Mouse (Mus musculus) kidney, embryonic 14.5 days (tissue): ENCODE data around the gene Magea3. TPM values are rescaled to one million over a fixed set of nuclear protein-coding genes. Genes with fewer than 3 reads are reported as not detected.
"Not testable (repeated sequence)": the region's sequence is repeated elsewhere in the genome, so short reads cannot be mapped to it uniquely, and the experiment has no call there.

Source experiments
- ATAC-seq: fragments of 200-750 bp; cut with Nextera tagmentation; 2 replicates; pipeline ENCODE4 v1.8.0; 2017; ENCODE audit warnings: moderate number of reproducible peaks, mild to moderate bottlenecking, moderate TSS enrichment, moderate library complexity; ENCODE audit not compliant: low FRiP score, low TSS enrichment
- H3K27ac ChIP-seq: fragments of 300-500 bp; sonication (generic); 2 replicates; pipeline ENCODE4 v1.5.1; 2014; ENCODE audit warnings: low read depth, mild to moderate bottlenecking, low read length, moderate library complexity, mixed read lengths
- H3K27me3 ChIP-seq: fragments of 300-500 bp; sonication (generic); 2 replicates; pipeline ENCODE4 v1.6.1; 2014; ENCODE audit warnings: mild to moderate bottlenecking, low read length; ENCODE audit not compliant: control insufficient read depth, insufficient read depth
- H3K36me3 ChIP-seq: fragments of 300-500 bp; sonication (generic); 2 replicates; pipeline ENCODE4 v1.6.1; 2014; ENCODE audit warnings: low read length, mixed read lengths; ENCODE audit not compliant: control insufficient read depth, insufficient read depth
- H3K4me1 ChIP-seq: fragments of 300-500 bp; sonication (generic); 2 replicates; pipeline ENCODE4 v1.6.1; 2014; ENCODE audit warnings: low read length, mixed read lengths; ENCODE audit not compliant: control insufficient read depth, insufficient read depth
- H3K4me2 ChIP-seq: fragments of 300-500 bp; sonication (generic); replicated peaks from 2 replicates; pipeline ENCODE4 v1.6.1; 2014; ENCODE audit warnings: low read depth, mild to moderate bottlenecking, low read length
- H3K4me3 ChIP-seq: fragments of 300-500 bp; sonication (generic); 2 replicates; pipeline ENCODE4 v1.5.1; 2014; ENCODE audit warnings: mild to moderate bottlenecking, low read length
- H3K9ac ChIP-seq: fragments of 300-500 bp; sonication (generic); 2 replicates; pipeline ENCODE4 v1.6.1; 2014; ENCODE audit warnings: low read depth, mild to moderate bottlenecking, low read length, moderate library complexity
- H3K9me3 ChIP-seq: fragments of 300-500 bp; sonication (generic); 2 replicates; pipeline ENCODE4 v1.6.1; 2016; ENCODE audit warnings: low read length; ENCODE audit not compliant: control insufficient read depth
- WGBS: fragments of 180-500 bp; shearing (Covaris S2); extraction: QIAGEN DNeasy Blood & Tissue Kit; methylation state at CpG from one replicate; pipeline ENCODE4 v1.1.7; 2014; 5-methylcytosine and 5-hydroxymethylcytosine counted together
- polyA plus RNA-seq: library from polyadenylated mRNA; unstranded; fragments of >200 nt; fragmentation: Nextera tagmentation; extraction: Ambion mirVana; gene quantifications from 2 replicates; pipeline ENCODE4 v1.2.1, GENCODE M21; 2014

The Magea3 gene
- polyA plus RNA-seq, result not detected in 2 replicates

DNA sequence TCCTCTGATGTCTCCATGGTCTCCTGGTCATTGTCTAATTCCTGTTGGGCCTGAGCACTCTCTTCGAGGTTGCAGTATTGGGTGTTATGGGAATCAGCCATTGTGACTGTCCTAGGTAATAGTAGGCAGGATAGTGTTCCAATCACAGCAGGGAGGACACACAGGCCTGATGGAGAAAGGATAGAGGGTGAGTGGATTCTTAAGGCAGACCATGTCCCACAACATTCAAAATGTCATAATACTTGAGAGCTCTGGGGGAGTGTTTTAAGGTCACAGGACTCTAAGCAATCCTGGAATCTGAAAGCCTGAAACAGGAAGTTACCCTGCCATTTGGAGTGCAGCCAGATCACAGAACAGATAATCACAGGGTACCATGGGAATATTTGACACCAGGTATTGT lies at the start of gene Magea3:
Magea3 (minus strand) TSS at position 101 of the 400 bp plus-strand sequence.
- H3K27ac ChIP-seq, H3K4me2 ChIP-seq, H3K4me3 ChIP-seq, H3K4me1 ChIP-seq, H3K27me3 ChIP-seq, H3K9me3 ChIP-seq, H3K9ac ChIP-seq, H3K36me3 ChIP-seq, ATAC-seq: not testable (repeated sequence)
- whole genome bisulfite sequencing, result 78% methylated on average over 1 of the region's 1 CpGs

DNA sequence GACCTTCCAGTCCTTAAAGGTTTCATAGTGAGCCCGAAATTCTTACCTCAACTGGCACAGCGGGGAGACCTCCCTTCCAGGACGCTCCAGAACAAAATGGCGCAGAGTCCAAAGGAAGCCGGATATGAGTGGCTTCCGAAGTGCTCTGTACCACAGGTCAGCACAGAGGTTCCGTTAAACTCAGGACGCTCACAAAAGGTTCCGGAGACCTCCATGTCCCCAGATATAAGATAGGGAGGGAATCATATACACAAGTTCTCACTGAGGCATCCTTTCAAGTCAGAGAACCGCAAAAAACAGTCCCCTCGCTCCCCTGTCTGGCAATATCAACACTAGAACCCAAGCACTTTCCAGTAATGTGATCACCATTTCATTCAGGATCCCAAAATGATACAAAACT lies 46.4 kb upstream of the Magea3 start, which contains the start of gene Magea8:
Magea8 (minus strand) TSS at position 101 of the 400 bp plus-strand sequence.
- not testable (repeated sequence) for H3K27me3 ChIP-seq, H3K4me3 ChIP-seq, H3K36me3 ChIP-seq, H3K27ac ChIP-seq, H3K9me3 ChIP-seq, H3K4me1 ChIP-seq, H3K4me2 ChIP-seq, ATAC-seq, H3K9ac ChIP-seq
- WGBS, result 91% methylated on average over 11 of the region's 11 CpGs

DNA sequence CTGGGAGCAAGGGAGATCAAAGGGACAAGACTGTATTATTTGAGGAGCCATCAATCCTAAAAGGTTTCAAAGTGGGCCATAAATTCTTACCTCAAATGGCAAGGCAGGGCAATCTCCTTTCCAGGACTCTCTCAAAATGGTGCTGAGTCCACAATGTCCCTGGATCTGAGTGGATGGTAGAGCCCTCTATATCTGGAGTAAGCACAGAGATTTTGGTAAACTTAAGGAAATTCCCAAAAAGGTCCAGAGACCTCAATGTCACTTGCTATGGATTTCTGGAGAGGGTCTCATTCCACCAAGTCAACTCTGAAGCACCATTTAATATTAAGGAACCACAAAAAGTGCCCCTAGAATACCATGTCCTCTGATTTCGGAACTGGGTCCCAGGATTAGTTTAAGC lies 13.4 kb downstream of the Magea3 start, which contains the start of gene Magea6:
Magea6 (minus strand) TSS at position 101 of the 400 bp plus-strand sequence.
- not testable (repeated sequence) for H3K27me3 ChIP-seq, H3K4me3 ChIP-seq, H3K9ac ChIP-seq, H3K9me3 ChIP-seq, ATAC-seq, H3K27ac ChIP-seq, H3K4me1 ChIP-seq, H3K36me3 ChIP-seq, H3K4me2 ChIP-seq
- WGBS, result 74% methylated on average over 1 of the region's 1 CpGs

Other genes with a start within 250 kb of the Magea3 start
- not detected in 2 replicates for gene Cldn34b1, start 59.2 kb downstream of the Magea3 start, polyA plus RNA-seq
- gene Magea6, start 13.5 kb downstream of the Magea3 start, polyA plus RNA-seq, result not detected in 2 replicates
- gene Magea8, start 46.3 kb upstream of the Magea3 start, polyA plus RNA-seq, result not detected in 2 replicates
- not detected in 2 replicates for gene Magea5, start 113.6 kb upstream of the Magea3 start, polyA plus RNA-seq
- not detected in 2 replicates for gene Magea1, start 140.3 kb upstream of the Magea3 start, polyA plus RNA-seq
- gene Magea2, start 144.2 kb upstream of the Magea3 start, polyA plus RNA-seq, result not detected in 2 replicates
- gene Cldn34b2, start 178.9 kb upstream of the Magea3 start, polyA plus RNA-seq, result not detected in 2 replicates